Mouse (Mus musculus) liver, embryonic 14.5 days (tissue): ENCODE data around the gene Car10. TPM values are rescaled to one million over a fixed set of nuclear protein-coding genes. Genes with fewer than 3 reads are reported as not detected.

Experiments used
- ATAC-seq: fragments of 200-750 bp; cut with Nextera tagmentation; 2 replicates; pipeline ENCODE4 v1.8.0; 2017; ENCODE audit warnings: moderate number of reproducible peaks, mild to moderate bottlenecking, moderate library complexity; ENCODE audit not compliant: insufficient read depth
- DNase-seq, 3 experiments: peaks; one replicate each; pipeline ENCODE4 v3.0.0-alpha.2; 2012 to 2013; ENCODE audit warnings: low read depth in 3 of 3, low spot score in 3 of 3
- H3K27ac ChIP-seq: fragments of 300-500 bp; sonication (generic); 2 replicates; pipeline ENCODE4 v1.5.1; 2014; ENCODE audit warnings: moderate library complexity, mild to moderate bottlenecking, control low read depth, inconsistent platforms
- H3K27me3 ChIP-seq: fragments of 300-500 bp; sonication (generic); 2 replicates; pipeline ENCODE4 v1.6.1; 2014; ENCODE audit warnings: mild to moderate bottlenecking, low read length, moderate library complexity; ENCODE audit not compliant: control insufficient read depth, insufficient read depth
- H3K36me3 ChIP-seq: fragments of 300-500 bp; sonication (generic); replicated peaks from 2 replicates; pipeline ENCODE4 v1.6.1; 2014; ENCODE audit warnings: low read depth; ENCODE audit not compliant: control insufficient read depth, insufficient read depth
- H3K4me1 ChIP-seq, 2 experiments: fragments of 200-500 bp in 1 of 2; fragments of 300-500 bp in 1 of 2; sonication (generic) in 1 of 2; replicated peaks; 2 replicates each; pipeline ENCODE4 v1.6.1; 2012 to 2014; ENCODE audit warnings: antibody characterized with exemption in 1 of 2, inconsistent platforms in 1 of 2, low read length in 1 of 2; ENCODE audit not compliant: control insufficient read depth in 2 of 2, insufficient read depth in 2 of 2
- H3K4me2 ChIP-seq: fragments of 300-500 bp; sonication (generic); 2 replicates; pipeline ENCODE4 v1.6.1; 2014; ENCODE audit warnings: low read depth, mild to moderate bottlenecking, control low read depth, moderate library complexity
- H3K4me3 ChIP-seq, 2 experiments: fragments of 200-500 bp in 1 of 2; fragments of 300-500 bp in 1 of 2; sonication (generic) in 1 of 2; 2 replicates each; pipeline ENCODE4 v1.5.1; 2012 to 2014; ENCODE audit warnings: low read depth in 2 of 2, low read length in 2 of 2, mild to moderate bottlenecking in 2 of 2, control low read depth in 1 of 2, inconsistent platforms in 1 of 2, moderate library complexity in 1 of 2; ENCODE audit not compliant: insufficient read depth in 1 of 2
- H3K9ac ChIP-seq: fragments of 300-500 bp; sonication (generic); replicated peaks from 2 replicates; pipeline ENCODE4 v1.6.1; 2014; ENCODE audit warnings: mild to moderate bottlenecking, control low read depth, moderate library complexity
- H3K9me3 ChIP-seq: fragments of 300-500 bp; sonication (generic); 2 replicates; pipeline ENCODE4 v1.6.1; 2016; ENCODE audit warnings: low read length, mixed read lengths; ENCODE audit not compliant: control insufficient read depth
- CTCF ChIP-seq: IDR thresholded peaks from 2 replicates; pipeline ENCODE4 v1.5.1; 2016; ENCODE audit warnings: antibody characterized with exemption, low read depth, control low read depth
- EP300 ChIP-seq: IDR thresholded peaks from 2 replicates; pipeline ENCODE4 v1.6.1; 2016; ENCODE audit warnings: antibody characterized with exemption, low read depth
- WGBS: fragments of 180-500 bp; shearing (Covaris S2); extraction: QIAGEN DNeasy Blood & Tissue Kit; methylation state at CpG from one replicate; pipeline ENCODE4 v1.1.7; 2014; ENCODE audit not compliant: insufficient replicate concordance; 5-methylcytosine and 5-hydroxymethylcytosine counted together
- polyA plus RNA-seq, 2 experiments: library from polyadenylated mRNA; depleted of rRNA in 1 of 2; stranded (reverse) in 1 of 2; unstranded in 1 of 2; fragments of >200 nt; fragmentation: Nextera tagmentation in 1 of 2; extraction: Ambion mirVana in 1 of 2; gene quantifications; 2 replicates each; pipeline versions ENCODE4 v1.2.1 to v1.2.3; 2012 to 2014

Gene Car10
- polyA plus RNA-seq, 2 experiments, result not detected

GRCm38 (mm10) chr11:93188621-93189020 is 90.8 kb downstream of the Car10 start:
- TF ChIP-seq EP300 (no peak), CTCF (no peak)
- no peak for ATAC-seq

DNA sequence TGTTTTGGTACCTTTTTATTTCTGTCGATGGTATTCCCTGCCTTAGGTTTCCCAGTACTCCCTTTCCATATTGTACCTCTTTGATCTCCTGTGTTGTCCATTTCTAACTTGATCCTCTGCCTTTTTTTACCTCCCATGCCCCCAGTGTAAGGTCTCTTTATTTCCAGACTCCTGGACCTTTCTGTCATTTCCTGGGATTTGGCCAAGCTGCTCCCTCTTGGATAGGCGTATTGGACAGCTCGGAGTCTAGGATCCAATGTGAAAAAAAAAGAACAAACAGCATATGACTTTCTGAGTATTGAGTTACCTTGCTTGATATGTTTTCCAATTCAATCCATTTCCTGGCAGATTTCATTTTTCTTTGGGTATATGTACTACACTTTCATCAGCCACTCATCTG is 102.2 kb downstream of the Car10 start:
- H3K4me1 ChIP-seq, result no peaks in the 10 kb centered on the region
- no peak overlapping the region for H3K27ac ChIP-seq
- no peak overlapping the region for H3K4me2 ChIP-seq
- no peaks in the 10 kb centered on the region for H3K27me3 ChIP-seq
- H3K9me3 ChIP-seq, result no peaks in the 10 kb centered on the region
- DNase-seq, result no peak
- H3K4me3 ChIP-seq, result no peak overlapping the region
- ATAC-seq, result no peak
- TF ChIP-seq CTCF, result no peak
- no peak for TF ChIP-seq EP300
- no peaks in the 10 kb centered on the region for H3K36me3 ChIP-seq
- 77% methylated on average over 3 of the region's 3 CpGs for WGBS
- no peak overlapping the region for H3K9ac ChIP-seq

More at GRCm38 (mm10) chr11:93188621-93189020, 90.8 kb downstream of the Car10 start:
- no peak overlapping the region for H3K4me2 ChIP-seq
- H3K4me3 ChIP-seq, result no peak overlapping the region
- no peaks in the 10 kb centered on the region for H3K4me1 ChIP-seq
- H3K27me3 ChIP-seq, result no peaks in the 10 kb centered on the region
- no peak overlapping the region for H3K9ac ChIP-seq
- DNase-seq, result no peak
- no peak overlapping the region for H3K27ac ChIP-seq
- no peaks in the 10 kb centered on the region for H3K36me3 ChIP-seq
- 47% methylated on average over 5 of the region's 5 CpGs for WGBS
- H3K9me3 ChIP-seq, result no peaks in the 10 kb centered on the region

GRCm38 (mm10) chr11:93217457-93217856 is 119.6 kb downstream of the Car10 start:
- H3K9ac ChIP-seq, result no peak overlapping the region
- H3K9me3 ChIP-seq, result no peaks in the 10 kb centered on the region
- ATAC-seq, result no peak
- H3K4me1 ChIP-seq, result no peaks in the 10 kb centered on the region
- H3K27me3 ChIP-seq, result no peaks in the 10 kb centered on the region
- DNase-seq, result no peak
- H3K4me3 ChIP-seq, result no peak overlapping the region
- H3K27ac ChIP-seq, result no peak overlapping the region
- H3K36me3 ChIP-seq, result no peaks in the 10 kb centered on the region
- TF ChIP-seq EP300 (no peak), CTCF (no peak)
- H3K4me2 ChIP-seq, result no peak overlapping the region

GRCm38 (mm10) chr11:93230057-93230456 is 132.2 kb downstream of the Car10 start:
- no peak overlapping the region for H3K4me2 ChIP-seq
- H3K4me1 ChIP-seq, result no peaks in the 10 kb centered on the region
- no peaks in the 10 kb centered on the region for H3K27me3 ChIP-seq
- no peaks in the 10 kb centered on the region for H3K9me3 ChIP-seq
- ATAC-seq (no peak), DNase-seq (no peak)
- no peak overlapping the region for H3K9ac ChIP-seq
- TF ChIP-seq CTCF (no peak), EP300 (no peak)
- H3K36me3 ChIP-seq, result no peaks in the 10 kb centered on the region
- H3K4me3 ChIP-seq, result no peak overlapping the region
- H3K27ac ChIP-seq, result no peak overlapping the region

DNA sequence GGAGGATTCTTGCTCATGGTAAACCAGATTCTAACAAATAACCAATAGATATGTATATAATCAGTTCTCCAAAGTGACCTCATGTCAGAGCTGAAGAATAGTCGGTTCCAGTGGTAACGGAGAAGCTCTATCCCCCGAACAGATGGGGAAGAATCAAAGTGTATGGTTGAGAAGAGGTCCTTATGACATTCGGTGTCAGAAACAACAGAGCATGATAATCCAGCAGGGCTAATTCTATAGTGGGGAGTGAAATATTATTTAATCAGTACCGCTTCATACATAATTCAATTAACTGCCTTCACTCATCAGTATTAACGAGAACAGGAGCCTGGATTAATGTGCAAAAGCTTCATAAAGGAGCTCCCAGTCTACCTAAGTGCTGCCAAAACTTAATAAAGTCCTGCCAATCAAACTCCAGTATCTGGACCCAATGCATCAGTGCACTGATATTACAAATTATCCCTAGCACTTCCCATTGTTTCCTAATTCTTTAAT is 152.0 kb downstream of the Car10 start:
- Histone ChIP-seq H3K27me3 (no peaks in the 10 kb centered on the region), H3K9ac (no peak overlapping the region), H3K4me1 (no peaks in the 10 kb centered on the region), H3K4me3 (no peak overlapping the region), H3K9me3 (no peaks in the 10 kb centered on the region), H3K27ac (no peak overlapping the region), H3K4me2 (no peak overlapping the region), H3K36me3 (no peaks in the 10 kb centered on the region)
- no peak for DNase-seq
- no peak for ATAC-seq
- TF ChIP-seq EP300 (no peak), CTCF (no peak)
- 64% methylated on average over 6 of the region's 6 CpGs for WGBS

DNA sequence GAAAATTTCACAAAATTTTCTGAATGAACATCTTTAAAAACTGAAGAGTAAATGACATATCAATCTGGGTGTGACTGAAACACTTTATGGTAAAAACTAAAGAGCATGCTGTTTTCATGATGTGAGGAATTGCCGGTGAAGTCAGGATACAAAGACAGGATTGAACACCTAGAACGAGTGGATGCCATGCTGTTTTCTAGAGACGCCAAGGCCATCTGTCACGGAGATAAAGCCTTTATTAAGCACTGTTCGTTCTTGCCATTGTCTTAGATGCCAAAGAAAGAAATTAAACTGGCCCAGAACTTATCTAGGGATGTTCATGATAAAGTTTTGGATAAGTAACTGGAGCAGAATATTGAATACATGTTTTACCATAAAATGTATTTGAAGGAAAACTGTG is 153.9 kb downstream of the Car10 start:
- H3K27ac ChIP-seq, result no peak overlapping the region
- H3K9ac ChIP-seq, result no peak overlapping the region
- ATAC-seq (no peak), DNase-seq (no peak)
- H3K4me1 ChIP-seq, result no peaks in the 10 kb centered on the region
- no peak overlapping the region for H3K4me2 ChIP-seq
- no peaks in the 10 kb centered on the region for H3K36me3 ChIP-seq
- no peak overlapping the region for H3K4me3 ChIP-seq
- no peaks in the 10 kb centered on the region for H3K27me3 ChIP-seq
- H3K9me3 ChIP-seq, result no peaks in the 10 kb centered on the region
- WGBS, result 60% methylated on average over 5 of the region's 5 CpGs
- TF ChIP-seq EP300 (no peak), CTCF (no peak)
